Mouse (Mus musculus) C2C12 (cell line): ENCODE results near the gene Wfikkn1. TPM values are rescaled to one million over a fixed set of nuclear protein-coding genes. Genes with fewer than 3 reads are reported as not detected.

ENCODE experiments used
- H3K27me3 ChIP-seq: one replicate; pipeline ENCODE4 v1.6.1; 2011; ENCODE audit not compliant: control insufficient read depth, insufficient read depth, insufficient read length
- H3K36me3 ChIP-seq: one replicate; pipeline ENCODE4 v1.6.1; 2011; ENCODE audit not compliant: control insufficient read depth, insufficient read depth
- H3K4me3 ChIP-seq: one replicate; pipeline ENCODE4 v1.5.1; 2011; ENCODE audit warnings: mild to moderate bottlenecking, control low read depth; ENCODE audit not compliant: poor library complexity, insufficient read depth, severe bottlenecking
- H3K79me2 ChIP-seq: one replicate; pipeline ENCODE4 v1.6.1; 2011; ENCODE audit not compliant: control insufficient read depth, insufficient read depth
- H3K79me3 ChIP-seq: one replicate; pipeline ENCODE4 v1.6.1; 2011; ENCODE audit warnings: low read depth, control low read depth
- H3ac ChIP-seq: one replicate; pipeline ENCODE3; 2011; ENCODE audit warnings: low read depth; ENCODE audit not compliant: control insufficient read depth, insufficient read length
- CEBPB ChIP-seq: IDR thresholded peaks from one replicate; pipeline ENCODE4 v1.6.1; 2011; ENCODE audit warnings: low read depth, mild to moderate bottlenecking, control low read depth, moderate library complexity
- CTCF ChIP-seq: IDR thresholded peaks from one replicate; pipeline ENCODE4 v1.5.1; 2011; ENCODE audit not compliant: control insufficient read depth, insufficient read depth, insufficient read length
- FOSL1 ChIP-seq: IDR thresholded peaks from one replicate; pipeline ENCODE4 v1.8.0; 2011; ENCODE audit warnings: mild to moderate bottlenecking, low read length; ENCODE audit not compliant: poor library complexity, insufficient read depth, severe bottlenecking
- MAX ChIP-seq: IDR thresholded peaks from one replicate; pipeline ENCODE4 v1.6.1; 2011; ENCODE audit warnings: mild to moderate bottlenecking, control low read depth
- MYOD1 ChIP-seq: IDR thresholded peaks from one replicate; pipeline ENCODE4 v1.6.1; 2011; ENCODE audit warnings: low read depth; ENCODE audit not compliant: control insufficient read depth, insufficient read length
- MYOG ChIP-seq: IDR thresholded peaks from one replicate; pipeline ENCODE4 v1.6.1; 2011; ENCODE audit not compliant: control insufficient read depth, insufficient read length; ENCODE audit errors: extremely low read depth
- USF1 ChIP-seq: IDR thresholded peaks from one replicate; pipeline ENCODE4 v1.6.1; 2011; ENCODE audit warnings: low read depth, mild to moderate bottlenecking, control low read depth, moderate library complexity
- polyA plus RNA-seq: library from polyadenylated mRNA; unstranded; fragments of >200 nt; fragmentation: generic; extraction: Trizol; gene quantifications from one replicate; pipeline ENCODE4 v1.2.1, GENCODE M21; 2012; ENCODE audit warnings: missing spikeins

Gene Wfikkn1
- polyA plus RNA-seq, 1 experiment = 0.34 TPM

GRCm38 (mm10) chr17:25867836-25868600, 12.6 kb downstream of the Wfikkn1 start:
- H3K27me3 ChIP-seq = no peaks in the 10 kb centered on the region
- no peak for TF ChIP-seq MYOG
- peak; percentile 33 for TF ChIP-seq MAX

DNA sequence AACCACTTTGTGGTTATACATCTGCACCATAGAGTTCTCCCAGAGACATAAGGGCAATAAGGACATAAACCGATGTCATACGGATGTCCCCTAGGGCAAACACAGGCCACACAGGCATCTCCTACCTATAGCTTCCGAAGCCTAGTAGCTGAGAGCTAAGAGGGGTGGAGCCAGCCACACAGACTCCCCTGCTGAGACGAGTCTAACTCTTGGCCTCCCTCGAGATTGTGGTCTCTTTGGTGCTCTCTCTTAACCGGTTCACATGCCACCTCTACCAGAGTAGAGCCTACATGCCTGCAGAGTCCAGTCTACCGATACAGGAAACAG, 13.2 kb downstream of the Wfikkn1 start:
- Histone ChIP-seq H3K79me3 (no peaks in the 10 kb centered on the region), H3K27me3 (no peaks in the 10 kb centered on the region), H3K4me3 (peak overlapping the region; percentile 45), H3ac (peak overlapping the region; percentile 47), H3K79me2 (peaks cover 9% of the 10 kb centered on the region), H3K36me3 (no peaks in the 10 kb centered on the region)
- TF ChIP-seq USF1 (no peak), MAX (no peak), FOSL1 (no peak), CEBPB (no peak), CTCF (no peak), MYOD1 (no peak), MYOG (no peak)

More at GRCm38 (mm10) chr17:25867836-25868600, 12.6 kb downstream of the Wfikkn1 start:
- Histone ChIP-seq H3K36me3 (no peaks in the 10 kb centered on the region), H3K79me3 (no peaks in the 10 kb centered on the region), H3K4me3 (peak overlapping the region; percentile 45), H3ac (peak overlapping the region; percentile 75), H3K79me2 (peaks cover 9% of the 10 kb centered on the region)

DNA sequence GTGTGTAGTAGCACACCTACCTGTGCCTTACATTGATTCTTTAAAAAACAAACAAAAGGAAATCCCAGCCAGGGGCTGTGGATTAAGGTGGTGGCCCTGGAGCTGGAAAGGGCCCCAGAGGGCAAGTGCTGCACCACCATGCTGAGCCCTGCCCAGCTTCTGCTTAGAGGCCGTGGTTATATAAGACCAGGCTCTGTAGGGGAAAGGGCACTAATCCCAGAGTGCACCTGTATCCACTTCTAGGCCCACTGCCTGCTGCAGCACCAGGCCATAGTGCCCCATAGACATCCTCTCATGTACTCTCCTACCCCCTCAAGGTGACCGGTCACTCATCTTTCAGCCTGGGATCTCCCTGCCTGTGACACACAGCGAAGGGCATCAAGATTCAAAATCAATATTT, 14.5 kb downstream of the Wfikkn1 start:
- Histone ChIP-seq H3K4me3 (no peak overlapping the region), H3K79me2 (peaks cover 9% of the 10 kb centered on the region), H3K36me3 (no peaks in the 10 kb centered on the region), H3K27me3 (no peaks in the 10 kb centered on the region), H3ac (no peak overlapping the region), H3K79me3 (no peaks in the 10 kb centered on the region)
- TF ChIP-seq CEBPB (no peak), USF1 (no peak), CTCF (no peak), FOSL1 (no peak), MYOD1 (no peak), MYOG (no peak), MAX (no peak)

GRCm38 (mm10) chr17:25865288-25865687, 15.4 kb downstream of the Wfikkn1 start:
- Histone ChIP-seq H3K79me3 (no peaks in the 10 kb centered on the region), H3K36me3 (no peaks in the 10 kb centered on the region), H3ac (no peak overlapping the region), H3K4me3 (no peak overlapping the region), H3K27me3 (no peaks in the 10 kb centered on the region), H3K79me2 (peaks cover 9% of the 10 kb centered on the region)
- TF ChIP-seq MYOD1 = no peak
- no peak for TF ChIP-seq FOSL1
- TF ChIP-seq CTCF = no peak
- TF ChIP-seq USF1 = no peak
- no peak for TF ChIP-seq MAX
- TF ChIP-seq MYOG = no peak
- TF ChIP-seq CEBPB = no peak

DNA sequence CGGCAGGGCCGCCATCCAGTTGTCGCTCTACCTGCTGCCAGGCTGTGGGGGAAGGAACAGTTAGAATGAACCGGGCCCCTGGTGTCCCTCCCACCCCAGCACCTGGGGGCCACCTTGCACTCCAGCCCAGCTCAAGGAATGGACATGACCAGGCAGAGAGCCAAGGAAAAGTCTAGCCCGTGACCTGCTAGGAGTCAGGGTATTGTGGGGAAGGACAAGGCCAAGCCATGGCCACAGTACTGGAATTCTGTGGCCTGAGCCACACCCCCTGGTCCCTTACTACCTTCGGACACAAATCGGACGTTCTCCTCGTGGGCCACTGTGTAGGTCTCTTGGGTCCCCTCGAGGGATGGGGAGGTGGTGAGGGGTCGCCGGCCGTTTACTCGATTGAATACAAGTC, 16.3 kb downstream of the Wfikkn1 start:
- Histone ChIP-seq H3K36me3 (no peaks in the 10 kb centered on the region), H3K27me3 (no peaks in the 10 kb centered on the region), H3K4me3 (no peak overlapping the region), H3K79me2 (peaks cover 9% of the 10 kb centered on the region), H3K79me3 (no peaks in the 10 kb centered on the region), H3ac (no peak overlapping the region)
- TF ChIP-seq MAX (no peak), FOSL1 (no peak)

DNA sequence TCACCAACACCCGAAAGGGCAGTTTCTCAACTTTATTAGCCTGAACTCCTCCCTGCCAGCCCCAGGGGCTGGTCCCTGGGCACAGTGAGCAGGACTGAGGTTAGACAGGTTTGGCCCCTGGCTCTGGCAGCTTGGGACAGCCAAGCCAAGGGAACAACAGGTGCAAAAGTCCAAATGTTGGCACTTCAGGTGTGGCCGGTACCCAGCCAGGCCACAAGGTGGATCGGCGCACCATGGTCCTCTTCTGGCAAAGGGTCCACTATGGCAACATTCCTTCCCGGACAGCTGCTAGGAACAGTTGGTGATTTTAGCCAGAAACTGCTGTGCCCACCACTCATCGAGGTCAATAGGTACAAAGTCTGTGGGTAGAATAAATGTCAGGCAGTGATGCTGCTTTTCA, 17.0 kb downstream of the Wfikkn1 start:
- H3K36me3 ChIP-seq = no peaks in the 10 kb centered on the region
- H3K4me3 ChIP-seq = no peak overlapping the region
- TF ChIP-seq MYOG = no peak
- no peak for TF ChIP-seq CTCF

More for the DNA sequence above, 17.0 kb downstream of the Wfikkn1 start:
- no peaks in the 10 kb centered on the region for H3K27me3 ChIP-seq
- H3K79me3 ChIP-seq = no peaks in the 10 kb centered on the region
- no peak overlapping the region for H3ac ChIP-seq
- peaks cover 9% of the 10 kb centered on the region for H3K79me2 ChIP-seq
